Mouse (Mus musculus) forebrain, embryonic 12.5 days (tissue): ENCODE results near the gene Fermt3. TPM values are rescaled to one million over a fixed set of nuclear protein-coding genes. Genes with fewer than 3 reads are reported as not detected.
A peak's percentile ranks its signal among the peaks of the same experiment; 100 is the strongest.
"Not testable (repeated sequence)": the region's sequence is repeated elsewhere in the genome, so short reads cannot be mapped to it uniquely, and the experiment has no call there.

ENCODE experiments used
- ATAC-seq: fragments of 200-750 bp; cut with Nextera tagmentation; 2 replicates; pipeline ENCODE4 v1.8.0; 2017; ENCODE audit warnings: moderate TSS enrichment; ENCODE audit not compliant: low FRiP score
- H3K27ac ChIP-seq: fragments of 300-500 bp; sonication (generic); 2 replicates; pipeline ENCODE4 v1.5.1; 2016; ENCODE audit warnings: mild to moderate bottlenecking
- H3K27me3 ChIP-seq: fragments of 300-500 bp; sonication (generic); 2 replicates; pipeline ENCODE4 v1.6.1; 2016; ENCODE audit warnings: mild to moderate bottlenecking
- H3K36me3 ChIP-seq: fragments of 300-500 bp; sonication (generic); replicated peaks from 2 replicates; pipeline ENCODE4 v1.6.1; 2016; ENCODE audit warnings: mild to moderate bottlenecking
- H3K4me1 ChIP-seq: fragments of 300-500 bp; sonication (generic); 2 replicates; pipeline ENCODE4 v1.6.1; 2016
- H3K4me2 ChIP-seq: fragments of 300-500 bp; sonication (generic); 2 replicates; pipeline ENCODE4 v1.6.1; 2016; ENCODE audit warnings: mild to moderate bottlenecking, moderate library complexity
- H3K4me3 ChIP-seq: fragments of 300-500 bp; sonication (generic); replicated peaks from 2 replicates; pipeline ENCODE4 v1.5.1; 2016; ENCODE audit warnings: mild to moderate bottlenecking
- H3K9ac ChIP-seq: fragments of 300-500 bp; sonication (generic); 2 replicates; pipeline ENCODE4 v1.6.1; 2016; ENCODE audit warnings: mild to moderate bottlenecking
- H3K9me3 ChIP-seq: fragments of 300-500 bp; sonication (generic); 2 replicates; pipeline ENCODE4 v1.6.1; 2016
- WGBS: fragments of 180-500 bp; shearing (Covaris S2); methylation state at CpG from one replicate; pipeline ENCODE4 v1.1.7; 2016; 5-methylcytosine and 5-hydroxymethylcytosine counted together
- polyA plus RNA-seq: library from polyadenylated mRNA; unstranded; fragments of >200 nt; fragmentation: Nextera tagmentation; extraction: Ambion mirVana; gene quantifications from 2 replicates; pipeline ENCODE4 v1.2.1, GENCODE M21; 2016

The Fermt3 gene
- polyA plus RNA-seq, 1 experiment from 2014 or later, result 5.1 TPM

GRCm38 (mm10) chr19:7056248-7057087 is 37.2 kb upstream of the Fermt3 start, which contains the start of gene Macrod1:
Gene Macrod1 (plus strand): TSS chr19:7056810.
- H3K4me2 ChIP-seq, result peak within 1 kb of the TSS; percentile 100
- H3K4me3 ChIP-seq, result peak within 1 kb of the TSS; percentile 71
- ATAC-seq, result peak; percentile 90
- peak within 1 kb of the TSS; percentile 44; the same call in 1 of the 2 replicates for H3K27ac ChIP-seq
- H3K9ac ChIP-seq, result peak within 1 kb of the TSS; percentile 69
- H3K4me1 ChIP-seq, result peaks cover 28% of the 10 kb centered on the region
- H3K9me3 ChIP-seq, result no peaks in the 10 kb centered on the region
- peaks cover 42% of the 10 kb centered on the region for H3K27me3 ChIP-seq
- H3K36me3 ChIP-seq, result no peaks in the 10 kb centered on the region
- 1% methylated on average over 69 of the region's 72 CpGs for WGBS

GRCm38 (mm10) chr19:7055173-7055572 is 35.9 kb upstream of the Fermt3 start:
- Histone ChIP-seq H3K36me3 (no peaks in the 10 kb centered on the region), H3K9me3 (no peaks in the 10 kb centered on the region), H3K4me3 (no peak overlapping the region), H3K27me3 (peaks cover 42% of the 10 kb centered on the region), H3K4me2 (no peak overlapping the region), H3K4me1 (peaks cover 28% of the 10 kb centered on the region), H3K27ac (no peak overlapping the region), H3K9ac (no peak overlapping the region)
- ATAC-seq, result no peak
- WGBS, result 59% methylated on average over 3 of the region's 3 CpGs

- no peaks in the 10 kb centered on the region for H3K9me3 ChIP-seq
- H3K4me1 ChIP-seq, result peaks cover 28% of the 10 kb centered on the region
- H3K27ac ChIP-seq, result no peak overlapping the region
- H3K4me3 ChIP-seq, result no peak overlapping the region
- H3K36me3 ChIP-seq, result no peaks in the 10 kb centered on the region
- H3K9ac ChIP-seq, result no peak overlapping the region
- WGBS, result 77% methylated on average over 10 of the region's 10 CpGs
- ATAC-seq, result no peak
- peaks cover 38% of the 10 kb centered on the region for H3K27me3 ChIP-seq
- no peak overlapping the region for H3K4me2 ChIP-seq
Measured at GRCm38 (mm10) chr19:7054772-7055171, 35.5 kb upstream of the Fermt3 start.

- not testable (repeated sequence) for H3K4me3 ChIP-seq, H3K27ac ChIP-seq, H3K9ac ChIP-seq, H3K9me3 ChIP-seq, H3K36me3 ChIP-seq, ATAC-seq, H3K4me2 ChIP-seq
- Histone ChIP-seq H3K4me1 (peaks cover 24% of the 10 kb centered on the region), H3K27me3 (peaks cover 26% of the 10 kb centered on the region)
- WGBS, result 76% methylated on average over 4 of the region's 4 CpGs
Measured at GRCm38 (mm10) chr19:7053382-7053781, 34.1 kb upstream of the Fermt3 start.

- H3K9me3 ChIP-seq, result no peaks in the 10 kb centered on the region
- 41% methylated on average over 4 of the region's 4 CpGs for WGBS
- no peak overlapping the region for H3K27ac ChIP-seq
- H3K27me3 ChIP-seq, result no peaks in the 10 kb centered on the region
- no peak for ATAC-seq
- H3K9ac ChIP-seq, result no peak overlapping the region
- H3K4me2 ChIP-seq, result no peak overlapping the region
- H3K4me3 ChIP-seq, result no peak overlapping the region
- no peaks in the 10 kb centered on the region for H3K36me3 ChIP-seq
- peaks cover 6% of the 10 kb centered on the region for H3K4me1 ChIP-seq
Measured at GRCm38 (mm10) chr19:7044706-7045105, 25.4 kb upstream of the Fermt3 start.

GRCm38 (mm10) chr19:7044279-7044678 is 25.0 kb upstream of the Fermt3 start:
- Histone ChIP-seq H3K36me3 (no peaks in the 10 kb centered on the region), H3K9me3 (no peaks in the 10 kb centered on the region), H3K9ac (no peak overlapping the region), H3K4me1 (peaks cover 6% of the 10 kb centered on the region), H3K4me2 (no peak overlapping the region), H3K27me3 (no peaks in the 10 kb centered on the region), H3K4me3 (no peak overlapping the region), H3K27ac (no peak overlapping the region)
- ATAC-seq, result no peak
- WGBS, result 57% methylated on average over 4 of the region's 4 CpGs

GRCm38 (mm10) chr19:7041171-7041570 is 21.9 kb upstream of the Fermt3 start:
- no peak for ATAC-seq
- H3K36me3 ChIP-seq, result no peaks in the 10 kb centered on the region
- no peak overlapping the region; the same call in 1 of the 2 replicates for H3K9ac ChIP-seq
- 86% methylated on average over 2 of the region's 2 CpGs for WGBS
- no peak overlapping the region; the same call in 1 of the 2 replicates for H3K4me2 ChIP-seq
- H3K27me3 ChIP-seq, result no peaks in the 10 kb centered on the region
- H3K4me3 ChIP-seq, result no peak overlapping the region
- H3K4me1 ChIP-seq, result peaks cover 33% of the 10 kb centered on the region
- peak overlapping the region; percentile 94; the same call in 1 of the 2 replicates for H3K27ac ChIP-seq
- H3K9me3 ChIP-seq, result no peaks in the 10 kb centered on the region

GRCm38 (mm10) chr19:7040637-7041130 is 21.4 kb upstream of the Fermt3 start:
- 25% methylated on average over 13 of the region's 13 CpGs for WGBS
- peak overlapping the region; percentile 89 for H3K4me3 ChIP-seq
- H3K4me2 ChIP-seq, result peak overlapping the region; percentile 79
- H3K27ac ChIP-seq, result peak overlapping the region; percentile 94
- ATAC-seq, result no peak
- no peaks in the 10 kb centered on the region for H3K27me3 ChIP-seq
- peak overlapping the region; percentile 79 for H3K9ac ChIP-seq
- H3K4me1 ChIP-seq, result peaks cover 34% of the 10 kb centered on the region
- H3K36me3 ChIP-seq, result 0 out of 2 replicates have a peak, but pooled peaks cover under 1% of the 10 kb centered on the region
- H3K9me3 ChIP-seq, result no peaks in the 10 kb centered on the region

- H3K4me1 ChIP-seq, result peaks cover 34% of the 10 kb centered on the region
- peak within 1 kb of the TSS; percentile 96 for H3K27ac ChIP-seq
- peak within 1 kb of the TSS; percentile 88 for H3K4me2 ChIP-seq
- WGBS, result under 1% methylated on average over 49 of the region's 49 CpGs
- ATAC-seq, result peak; percentile 99
- H3K36me3 ChIP-seq, result peaks cover 7% of the 10 kb centered on the region
- H3K9ac ChIP-seq, result peak within 1 kb of the TSS; percentile 92
- no peaks in the 10 kb centered on the region for H3K9me3 ChIP-seq
- peak within 1 kb of the TSS; percentile 89 for H3K4me3 ChIP-seq
- no peaks in the 10 kb centered on the region for H3K27me3 ChIP-seq
Measured at GRCm38 (mm10) chr19:7039841-7040636, 20.8 kb upstream of the Fermt3 start, which contains the start of gene Stip1. Gene Stip1 (minus strand): TSS chr19:7039967.

GRCm38 (mm10) chr19:7039088-7039720 is 19.9 kb upstream of the Fermt3 start:
- Histone ChIP-seq H3K9me3 (no peaks in the 10 kb centered on the region), H3K4me2 (peak overlapping the region; percentile 88), H3K27me3 (no peaks in the 10 kb centered on the region), H3K4me1 (peaks cover 34% of the 10 kb centered on the region), H3K4me3 (peak overlapping the region; percentile 89), H3K36me3 (peaks cover 14% of the 10 kb centered on the region), H3K9ac (peak overlapping the region; percentile 92), H3K27ac (peak overlapping the region; percentile 96)
- ATAC-seq, result peak; percentile 19
- 2% methylated on average over 35 of the region's 35 CpGs for WGBS

- H3K36me3 ChIP-seq, result peaks cover 64% of the 10 kb centered on the region
- no peak overlapping the region for H3K4me2 ChIP-seq
- H3K4me3 ChIP-seq, result no peak overlapping the region
- no peaks in the 10 kb centered on the region for H3K27me3 ChIP-seq
- H3K9ac ChIP-seq, result no peak overlapping the region
- ATAC-seq, result no peak
- WGBS, result 93% methylated on average over 5 of the region's 5 CpGs
- no peak overlapping the region for H3K27ac ChIP-seq
- H3K9me3 ChIP-seq, result no peaks in the 10 kb centered on the region
- H3K4me1 ChIP-seq, result peaks cover 27% of the 10 kb centered on the region
Measured at GRCm38 (mm10) chr19:7034006-7034405, 14.7 kb upstream of the Fermt3 start.

GRCm38 (mm10) chr19:7029531-7029930 is 10.3 kb upstream of the Fermt3 start:
- no peak for ATAC-seq
- H3K27ac ChIP-seq, result no peak overlapping the region
- peaks cover 96% of the 10 kb centered on the region for H3K36me3 ChIP-seq
- H3K4me2 ChIP-seq, result no peak overlapping the region
- no peak overlapping the region for H3K4me3 ChIP-seq
- H3K27me3 ChIP-seq, result no peaks in the 10 kb centered on the region
- no peaks in the 10 kb centered on the region for H3K4me1 ChIP-seq
- no peaks in the 10 kb centered on the region for H3K9me3 ChIP-seq
- no peak overlapping the region for H3K9ac ChIP-seq
- 96% methylated on average over 5 of the region's 5 CpGs for WGBS
